Mouse (Mus musculus): ENCODE measurements around the gene Bicd2. TPM values are rescaled to one million over a fixed set of nuclear protein-coding genes. Genes with fewer than 3 reads are reported as not detected.
A peak's percentile ranks its signal among the peaks of the same experiment; 100 is the strongest.

Bicd2 gene
- polyA plus RNA-seq (2015; fragmentation: Nextera tagmentation; extraction: Ambion mirVana): 31.2 and 32.1 TPM in 2 replicates

GRCm38 (mm10) chr13:49341012-49341830 is at the start of gene Bicd2:
Bicd2 (plus strand) TSS chr13:49341585.
- under 1% methylated on average over 74 of the region's 74 CpGs for WGBS
- H3K27me3 ChIP-seq (ENCODE audit: control insufficient read depth, insufficient read depth, low read depth, low read length): no peaks in the 10 kb centered on the region
- ATAC-seq (ENCODE audit: low read depth): peak; percentile 99

GRCm38 (mm10) chr13:49291949-49292348 is 49.4 kb upstream of the Bicd2 start:
- Histone ChIP-seq H3K4me2 (ENCODE audit: low read depth, low read length) (no peak overlapping the region), H3K9me3 (ENCODE audit: control insufficient read depth, low read length) (no peaks in the 10 kb centered on the region), H3K9ac (ENCODE audit: low read length) (no peak overlapping the region), H3K36me3 (ENCODE audit: control insufficient read depth, insufficient read depth, low read length) (no peaks in the 10 kb centered on the region), H3K4me3 (ENCODE audit: low read length) (no peak overlapping the region), H3K27me3 (ENCODE audit: control insufficient read depth, insufficient read depth, low read depth, low read length) (no peaks in the 10 kb centered on the region), H3K27ac (ENCODE audit: low read length) (no peak overlapping the region), H3K4me1 (replicated peaks; ENCODE audit: control insufficient read depth, insufficient read depth, low read length) (no peaks in the 10 kb centered on the region)
- no peak for ATAC-seq (ENCODE audit: low read depth)
- 87% methylated on average over 6 of the region's 6 CpGs for WGBS

More at GRCm38 (mm10) chr13:49341012-49341830, at the start of gene Bicd2:
- Histone ChIP-seq H3K4me1 (replicated peaks; ENCODE audit: control insufficient read depth, insufficient read depth, low read length) (peaks cover 35% of the 10 kb centered on the region), H3K9me3 (ENCODE audit: control insufficient read depth, low read length) (no peaks in the 10 kb centered on the region), H3K4me2 (ENCODE audit: low read depth, low read length) (peak within 1 kb of the TSS; percentile 90), H3K4me3 (ENCODE audit: low read length) (peak within 1 kb of the TSS; percentile 97), H3K9ac (ENCODE audit: low read length) (peak within 1 kb of the TSS; percentile 94), H3K36me3 (ENCODE audit: control insufficient read depth, insufficient read depth, low read length) (no peaks in the 10 kb centered on the region), H3K27ac (ENCODE audit: low read length) (peak within 1 kb of the TSS; percentile 81)

- peaks cover 4% of the 10 kb centered on the region for H3K4me1 ChIP-seq (replicated peaks; ENCODE audit: control insufficient read depth, insufficient read depth, low read length)
- H3K9me3 ChIP-seq (ENCODE audit: control insufficient read depth, low read length): no peaks in the 10 kb centered on the region
- 74% methylated on average over 9 of the region's 9 CpGs for WGBS
- H3K9ac ChIP-seq (ENCODE audit: low read length): no peak overlapping the region
- no peak overlapping the region for H3K27ac ChIP-seq (ENCODE audit: low read length)
- no peak overlapping the region for H3K4me2 ChIP-seq (ENCODE audit: low read depth, low read length)
- ATAC-seq (ENCODE audit: low read depth): no peak
- H3K27me3 ChIP-seq (ENCODE audit: control insufficient read depth, insufficient read depth, low read depth, low read length): no peaks in the 10 kb centered on the region
- H3K36me3 ChIP-seq (ENCODE audit: control insufficient read depth, insufficient read depth, low read length): no peaks in the 10 kb centered on the region
- no peak overlapping the region for H3K4me3 ChIP-seq (ENCODE audit: low read length)
Measured at GRCm38 (mm10) chr13:49294108-49294507, 47.3 kb upstream of the Bicd2 start.

- Histone ChIP-seq H3K4me2 (ENCODE audit: low read depth, low read length) (no peak overlapping the region), H3K9ac (ENCODE audit: low read length) (no peak overlapping the region), H3K27me3 (ENCODE audit: control insufficient read depth, insufficient read depth, low read depth, low read length) (no peaks in the 10 kb centered on the region), H3K4me1 (replicated peaks; ENCODE audit: control insufficient read depth, insufficient read depth, low read length) (peaks cover 5% of the 10 kb centered on the region), H3K4me3 (ENCODE audit: low read length) (no peak overlapping the region), H3K36me3 (ENCODE audit: control insufficient read depth, insufficient read depth, low read length) (no peaks in the 10 kb centered on the region), H3K27ac (ENCODE audit: low read length) (no peak overlapping the region), H3K9me3 (ENCODE audit: control insufficient read depth, low read length) (no peaks in the 10 kb centered on the region)
- no peak for ATAC-seq (ENCODE audit: low read depth)
- 74% methylated on average over 7 of the region's 7 CpGs for WGBS
Measured at GRCm38 (mm10) chr13:49296270-49296669, 45.1 kb upstream of the Bicd2 start.

- no peaks in the 10 kb centered on the region for H3K27me3 ChIP-seq (ENCODE audit: control insufficient read depth, insufficient read depth, low read depth, low read length)
- no peak overlapping the region for H3K27ac ChIP-seq (ENCODE audit: low read length)
- ATAC-seq (ENCODE audit: low read depth): peak; percentile 47; the same call in 1 of the 2 replicates
- H3K4me1 ChIP-seq (replicated peaks; ENCODE audit: control insufficient read depth, insufficient read depth, low read length): peaks cover 5% of the 10 kb centered on the region
- WGBS: 61% methylated on average over 14 of the region's 14 CpGs
- H3K36me3 ChIP-seq (ENCODE audit: control insufficient read depth, insufficient read depth, low read length): no peaks in the 10 kb centered on the region
- H3K4me2 ChIP-seq (ENCODE audit: low read depth, low read length): no peak overlapping the region
- H3K9ac ChIP-seq (ENCODE audit: low read length): no peak overlapping the region
- no peaks in the 10 kb centered on the region for H3K9me3 ChIP-seq (ENCODE audit: control insufficient read depth, low read length)
- no peak overlapping the region for H3K4me3 ChIP-seq (ENCODE audit: low read length)
Measured at GRCm38 (mm10) chr13:49298514-49299381, 42.6 kb upstream of the Bicd2 start.

- Histone ChIP-seq H3K4me1 (replicated peaks; ENCODE audit: control insufficient read depth, insufficient read depth, low read length) (peaks cover 5% of the 10 kb centered on the region), H3K9ac (ENCODE audit: low read length) (no peak overlapping the region), H3K36me3 (ENCODE audit: control insufficient read depth, insufficient read depth, low read length) (no peaks in the 10 kb centered on the region), H3K27me3 (ENCODE audit: control insufficient read depth, insufficient read depth, low read depth, low read length) (no peaks in the 10 kb centered on the region), H3K4me3 (ENCODE audit: low read length) (no peak overlapping the region), H3K9me3 (ENCODE audit: control insufficient read depth, low read length) (no peaks in the 10 kb centered on the region), H3K4me2 (ENCODE audit: low read depth, low read length) (no peak overlapping the region), H3K27ac (ENCODE audit: low read length) (no peak overlapping the region)
- 71% methylated on average over 1 of the region's 1 CpGs for WGBS
- ATAC-seq (ENCODE audit: low read depth): no peak
Measured at GRCm38 (mm10) chr13:49300771-49301170, 40.6 kb upstream of the Bicd2 start.

GRCm38 (mm10) chr13:49306771-49307310 is 34.5 kb upstream of the Bicd2 start:
- whole genome bisulfite sequencing: 50% methylated on average over 7 of the region's 7 CpGs
- Histone ChIP-seq H3K27ac (ENCODE audit: low read length) (peak overlapping the region; percentile 43), H3K4me2 (ENCODE audit: low read depth, low read length) (no peak overlapping the region; the same call in 1 of the 2 replicates), H3K9me3 (ENCODE audit: control insufficient read depth, low read length) (no peaks in the 10 kb centered on the region), H3K27me3 (ENCODE audit: control insufficient read depth, insufficient read depth, low read depth, low read length) (no peaks in the 10 kb centered on the region), H3K4me3 (ENCODE audit: low read length) (no peak overlapping the region), H3K36me3 (ENCODE audit: control insufficient read depth, insufficient read depth, low read length) (no peaks in the 10 kb centered on the region), H3K4me1 (replicated peaks; ENCODE audit: control insufficient read depth, insufficient read depth, low read length) (peaks cover 5% of the 10 kb centered on the region), H3K9ac (ENCODE audit: low read length) (no peak overlapping the region)
- peak; percentile 20; the same call in 1 of the 2 replicates for ATAC-seq (ENCODE audit: low read depth)

GRCm38 (mm10) chr13:49307311-49307969 is 33.9 kb upstream of the Bicd2 start:
- WGBS: 9% methylated on average over 10 of the region's 10 CpGs
- H3K4me3 ChIP-seq (ENCODE audit: low read length): no peak overlapping the region
- ATAC-seq (ENCODE audit: low read depth): peak; percentile 62
- peak overlapping the region; percentile 9; the same call in 1 of the 2 replicates for H3K4me2 ChIP-seq (ENCODE audit: low read depth, low read length)
- no peak overlapping the region for H3K9ac ChIP-seq (ENCODE audit: low read length)
- H3K27ac ChIP-seq (ENCODE audit: low read length): peak overlapping the region; percentile 43
- H3K9me3 ChIP-seq (ENCODE audit: control insufficient read depth, low read length): no peaks in the 10 kb centered on the region
- no peaks in the 10 kb centered on the region for H3K27me3 ChIP-seq (ENCODE audit: control insufficient read depth, insufficient read depth, low read depth, low read length)
- no peaks in the 10 kb centered on the region for H3K36me3 ChIP-seq (ENCODE audit: control insufficient read depth, insufficient read depth, low read length)
- peaks cover 5% of the 10 kb centered on the region for H3K4me1 ChIP-seq (replicated peaks; ENCODE audit: control insufficient read depth, insufficient read depth, low read length)

Measured in lung, embryonic 16.5 days (tissue).